Mouse (Mus musculus) thymus, postnatal 4 days (tissue): ENCODE measurements around the gene Npas4.
A peak's percentile ranks its signal among the peaks of the same experiment; 100 is the strongest.
"Not testable (repeated sequence)": the region's sequence is repeated elsewhere in the genome, so short reads cannot be mapped to it uniquely, and the experiment has no call there.

Experiments used
- DNase-seq: peaks from one replicate; pipeline ENCODE4 v3.0.0; 2021

The Npas4 gene

GRCm38 (mm10) chr19:4990256-4990625 is at the start of gene Npas4:
TSS of gene Npas4 (minus strand) at chr19:4990316.
- no peak for DNase-seq

GRCm38 (mm10) chr19:5039301-5040114 is 49.4 kb upstream of the Npas4 start:
- peak; percentile 37 for DNase-seq

GRCm38 (mm10) chr19:5038709-5039156 is 48.6 kb upstream of the Npas4 start, which contains the start of the genes B4gat1 and AC124502.3:
TSS of gene B4gat1 (plus strand) at chr19:5038826.
TSS of gene AC124502.3 (plus strand) at chr19:5038891.
- peak; percentile 91 for DNase-seq

- DNase-seq, result peak; percentile 69
Observed at GRCm38 (mm10) chr19:5037678-5038571, 47.8 kb upstream of the Npas4 start.

GRCm38 (mm10) chr19:5036577-5036976 is 46.5 kb upstream of the Npas4 start:
- no peak for DNase-seq

GRCm38 (mm10) chr19:5032686-5033085 is 42.6 kb upstream of the Npas4 start:
- DNase-seq, result no peak

GRCm38 (mm10) chr19:5026111-5026510 is 36.0 kb upstream of the Npas4 start:
- no peak for DNase-seq

- DNase-seq, result peak; percentile 88
Observed at GRCm38 (mm10) chr19:5023621-5024479, 33.7 kb upstream of the Npas4 start, which contains the start of gene Slc29a2. TSS of gene Slc29a2 (plus strand) at chr19:5023860.

- no peak for DNase-seq
Observed at GRCm38 (mm10) chr19:5021416-5021815, 31.3 kb upstream of the Npas4 start.

GRCm38 (mm10) chr19:5018191-5018590 is 28.1 kb upstream of the Npas4 start:
- DNase-seq, result no peak

- no peak for DNase-seq
Observed at GRCm38 (mm10) chr19:5017611-5018010, 27.5 kb upstream of the Npas4 start.

GRCm38 (mm10) chr19:5016782-5017181 is 26.7 kb upstream of the Npas4 start:
- peak; percentile 91 for DNase-seq

GRCm38 (mm10) chr19:5016221-5016742 is 26.2 kb upstream of the Npas4 start:
- no peak for DNase-seq

GRCm38 (mm10) chr19:5014961-5015398 is 24.9 kb upstream of the Npas4 start:
- DNase-seq, result peak; percentile 44

- no peak for DNase-seq
Observed at GRCm38 (mm10) chr19:5013138-5013537, 23.0 kb upstream of the Npas4 start.

- DNase-seq, result no peak
Observed at GRCm38 (mm10) chr19:5004925-5005324, 14.8 kb upstream of the Npas4 start.

- DNase-seq, result not testable (repeated sequence)
Observed at GRCm38 (mm10) chr19:5003644-5004043, 13.5 kb upstream of the Npas4 start.

- DNase-seq, result peak; percentile 88
Observed at GRCm38 (mm10) chr19:5001666-5002406, 11.7 kb upstream of the Npas4 start.

- DNase-seq, result no peak
Observed at GRCm38 (mm10) chr19:4999445-5000140, 9.5 kb upstream of the Npas4 start.

GRCm38 (mm10) chr19:4994043-4994442 is 3.9 kb upstream of the Npas4 start:
- peak; percentile 25 for DNase-seq

- DNase-seq, result peak; percentile 38
Observed at GRCm38 (mm10) chr19:4992904-4993303, 2.8 kb upstream of the Npas4 start.
